Mouse (Mus musculus) kidney, postnatal 10 days (tissue): ENCODE measurements around the gene 1700019N19Rik.

Experiments
- DNase-seq: peaks from one replicate; pipeline ENCODE4 v3.0.0; 2021; ENCODE audit warnings: mixed read lengths

Gene 1700019N19Rik

GRCm38 (mm10) chr19:58806364-58806763 lies 12.1 kb upstream of the 1700019N19Rik start:
- peak; percentile 86 for DNase-seq

GRCm38 (mm10) chr19:58805191-58805779 lies 11.0 kb upstream of the 1700019N19Rik start:
- DNase-seq, result no peak

DNA sequence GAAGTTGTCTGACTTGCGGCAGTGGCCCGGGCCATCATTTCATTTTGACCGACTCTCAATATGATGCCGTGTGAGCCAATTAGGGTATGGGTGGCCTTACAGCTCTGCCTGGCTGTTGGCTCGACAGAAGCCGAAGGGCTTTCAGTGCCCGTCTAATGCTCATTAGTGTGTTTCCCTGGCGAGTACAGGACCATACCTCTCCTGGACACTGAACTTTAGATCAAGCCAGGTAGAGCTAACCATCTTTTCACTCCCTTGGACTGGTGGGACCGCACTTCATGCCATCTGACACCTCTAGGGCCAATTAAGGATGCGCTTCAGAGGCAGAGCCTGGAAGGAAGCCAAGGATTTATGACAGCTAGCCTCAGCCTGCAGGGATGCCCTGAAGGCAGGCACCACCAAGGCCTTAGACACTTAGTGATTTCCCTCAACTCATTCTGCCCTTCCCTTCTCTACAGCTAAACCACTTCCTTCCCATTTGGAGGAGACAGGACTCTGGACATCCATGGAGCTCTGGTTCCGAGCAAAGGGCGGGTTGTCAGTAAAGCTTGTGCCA lies 931 bp upstream of the 1700019N19Rik start:
- no peak for DNase-seq

- no peak for DNase-seq
Observed at GRCm38 (mm10) chr19:58789194-58789593, 5.1 kb downstream of the 1700019N19Rik start.

DNA sequence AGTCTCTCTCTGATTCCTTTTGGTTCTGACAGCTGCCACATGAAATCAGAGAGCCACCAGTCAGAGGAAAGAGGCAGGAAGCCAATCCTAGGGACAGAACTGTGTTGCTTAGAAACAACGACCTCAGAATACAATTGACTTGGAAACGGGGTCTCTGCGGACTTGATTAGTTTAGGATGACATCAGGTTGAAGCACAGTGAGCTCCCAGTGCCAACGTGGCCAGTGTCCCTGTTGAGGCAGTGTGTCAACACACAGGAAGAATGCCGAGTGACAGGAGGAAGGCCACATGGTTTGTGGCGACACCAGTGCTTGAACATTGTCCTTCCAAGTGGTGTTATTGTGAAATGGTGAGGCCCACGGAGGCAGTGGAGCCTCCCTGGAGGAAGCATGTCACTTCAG lies 10.3 kb downstream of the 1700019N19Rik start:
- no peak for DNase-seq

GRCm38 (mm10) chr19:58781566-58781965 lies 12.7 kb downstream of the 1700019N19Rik start:
- DNase-seq, result no peak

GRCm38 (mm10) chr19:58776461-58776860 lies 17.8 kb downstream of the 1700019N19Rik start:
- no peak for DNase-seq

DNA sequence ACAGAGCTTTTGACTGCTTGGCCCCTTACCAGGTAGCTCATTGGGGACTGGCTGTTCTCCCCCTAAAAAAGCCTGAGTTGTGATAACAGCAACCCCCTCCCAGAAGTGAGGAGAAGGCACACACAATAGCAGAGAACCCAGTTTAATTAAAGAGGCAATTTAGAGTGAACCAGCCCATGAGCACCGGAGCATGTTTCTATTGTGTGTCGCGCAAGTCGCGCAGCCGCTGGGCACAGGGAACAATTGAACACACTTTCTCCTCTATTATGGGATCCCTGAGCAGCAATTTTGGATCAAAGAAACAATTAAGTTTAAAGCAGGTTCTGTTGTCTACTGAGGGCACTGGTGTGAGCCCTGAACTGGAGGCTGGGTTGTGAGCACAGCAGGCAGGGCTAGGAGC lies 26.9 kb downstream of the 1700019N19Rik start:
- no peak for DNase-seq

GRCm38 (mm10) chr19:58762848-58763541 lies 31.3 kb downstream of the 1700019N19Rik start:
- DNase-seq, result peak; percentile 84

- no peak for DNase-seq
Observed at GRCm38 (mm10) chr19:58762316-58762715, 31.9 kb downstream of the 1700019N19Rik start.

DNA sequence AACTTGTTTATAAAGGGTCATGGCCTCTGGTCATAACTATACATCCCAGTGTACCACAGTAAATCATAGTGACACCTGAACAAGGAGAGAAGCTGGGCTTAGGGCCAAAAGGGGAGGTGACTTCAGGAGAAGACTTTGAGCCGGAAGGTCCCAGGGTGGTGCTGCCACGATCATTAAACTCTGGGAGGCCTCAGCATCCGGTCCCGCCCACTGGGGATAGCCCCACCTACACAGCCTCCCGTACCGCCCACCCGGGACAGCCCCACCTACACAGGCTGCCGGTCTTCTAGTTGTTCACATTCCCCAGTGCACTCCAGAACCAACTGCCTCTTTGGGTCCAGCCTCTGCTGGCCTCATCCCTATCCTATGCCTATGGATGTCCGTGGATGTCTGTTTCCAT lies 34.8 kb downstream of the 1700019N19Rik start, which contains the start of gene Pnliprp2:
TSS of gene Pnliprp2 (plus strand) at position 297 of the 400 bp plus-strand sequence.
- peak; percentile 79 for DNase-seq

GRCm38 (mm10) chr19:58758871-58759270 lies 35.4 kb downstream of the 1700019N19Rik start:
- no peak for DNase-seq

DNA sequence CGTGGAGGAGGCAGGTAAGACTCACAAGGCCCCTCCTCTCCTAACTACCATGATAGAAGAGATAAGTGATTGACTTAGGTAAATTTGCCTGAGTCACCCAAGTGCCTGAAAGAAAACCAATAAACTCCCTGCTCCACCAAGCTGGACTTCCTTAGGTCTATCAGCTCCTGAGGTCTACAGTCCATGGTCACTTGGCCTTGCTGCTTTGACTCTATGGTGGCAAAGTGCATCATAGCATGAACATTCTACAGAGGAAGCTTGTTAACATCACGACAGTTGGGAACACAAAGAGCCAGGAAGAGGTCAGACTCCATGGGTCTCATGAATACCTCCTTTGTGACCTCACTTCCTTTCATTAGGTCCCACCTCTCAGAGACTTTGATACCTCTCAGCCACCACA lies 42.8 kb downstream of the 1700019N19Rik start:
- no peak for DNase-seq

- no peak for DNase-seq
Observed at GRCm38 (mm10) chr19:58750822-58751221, 43.4 kb downstream of the 1700019N19Rik start.

DNA sequence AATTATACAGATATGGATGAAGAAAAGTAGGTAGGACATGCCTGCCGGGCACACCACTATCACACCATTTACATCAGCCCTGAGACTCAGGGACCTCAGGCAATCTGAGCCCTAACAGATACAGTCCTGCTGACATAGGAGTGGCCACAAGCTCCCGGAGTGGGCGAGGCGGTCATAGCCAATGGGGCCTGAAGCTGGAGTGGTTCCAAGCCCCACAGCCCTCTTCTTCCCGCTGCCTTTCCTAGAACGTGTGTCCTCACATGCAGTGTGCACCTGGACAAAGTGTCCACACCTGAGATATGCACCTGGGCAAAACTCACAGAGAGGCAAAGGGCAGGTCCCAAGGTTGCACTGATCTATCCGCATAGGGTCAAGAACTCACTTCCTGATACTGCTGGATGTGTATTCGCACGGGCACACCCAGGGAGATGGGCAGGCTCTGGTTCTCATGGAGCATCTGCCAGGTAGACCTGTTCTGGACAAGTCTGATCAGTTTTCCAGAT lies 46.7 kb downstream of the 1700019N19Rik start:
- DNase-seq, result no peak

DNA sequence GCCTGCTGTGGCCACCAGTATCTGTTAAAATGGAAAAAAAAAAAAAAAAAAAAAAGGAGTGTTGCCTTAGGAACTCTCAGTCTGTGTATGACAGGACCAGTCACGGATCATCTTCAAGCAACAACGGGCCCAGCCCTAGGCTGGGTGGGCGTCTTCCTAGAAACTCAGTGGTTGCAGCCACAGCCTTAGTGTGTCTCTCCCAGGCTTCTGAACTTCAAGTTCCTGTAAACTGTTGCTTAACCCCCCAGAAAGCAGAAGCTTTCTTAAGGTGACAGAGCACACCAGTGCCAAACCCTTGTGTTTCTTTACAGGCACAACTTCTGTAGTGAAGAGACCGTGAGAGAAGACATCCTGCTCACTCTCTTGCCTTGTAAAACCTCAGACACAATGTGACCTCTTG lies 50.5 kb downstream of the 1700019N19Rik start:
- DNase-seq, result no peak

DNA sequence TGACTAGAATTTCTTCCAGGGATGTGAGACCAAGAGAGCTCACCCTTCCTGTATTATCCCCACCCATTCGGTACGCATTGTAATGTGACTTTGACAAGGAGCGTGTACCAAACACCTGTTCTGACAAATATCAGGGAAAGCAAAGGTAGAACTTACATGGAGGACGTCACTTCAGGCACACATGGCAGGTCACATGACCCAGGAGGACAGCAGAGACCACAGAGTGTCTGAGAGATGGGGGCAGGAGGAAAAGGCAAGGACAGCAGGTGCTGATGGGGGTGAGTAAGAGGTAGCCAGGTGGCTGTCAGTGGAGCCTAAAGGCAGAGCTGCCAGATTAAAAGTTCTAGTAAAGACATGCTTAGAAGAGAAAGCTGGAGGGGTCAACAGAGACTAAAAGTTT lies 51.5 kb downstream of the 1700019N19Rik start:
- DNase-seq, result no peak

GRCm38 (mm10) chr19:58741036-58741435 lies 53.2 kb downstream of the 1700019N19Rik start:
- DNase-seq, result no peak

DNA sequence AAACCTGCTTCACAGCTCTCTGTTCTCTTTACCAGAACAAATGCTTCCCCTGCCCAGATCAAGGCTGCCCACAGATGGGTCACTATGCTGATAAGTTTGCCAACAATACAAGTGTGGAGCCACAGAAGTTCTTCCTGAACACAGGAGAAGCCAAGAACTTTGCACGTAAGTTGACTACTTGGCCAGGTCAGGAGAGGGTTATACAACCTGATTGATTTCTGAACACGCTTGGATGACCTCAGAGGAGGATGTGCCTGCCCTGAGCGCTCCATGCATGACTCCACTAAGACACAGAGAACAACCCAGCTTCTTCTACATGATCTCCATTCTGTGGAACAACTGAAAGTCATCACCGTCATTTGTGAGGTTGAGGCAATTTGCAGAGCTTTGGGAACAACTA lies 56.1 kb downstream of the 1700019N19Rik start:
- DNase-seq, result no peak
